Mouse (Mus musculus) MEL (cell line): ENCODE results near the gene Cenpa. TPM values are rescaled to one million over a fixed set of nuclear protein-coding genes. Genes with fewer than 3 reads are reported as not detected.

Experiments used
- DNase-seq: peaks from one replicate; pipeline ENCODE4 v3.0.0; 2011; ENCODE audit warnings: low read depth, low spot score
- H3K27ac ChIP-seq: 2 replicates; pipeline ENCODE4 v1.5.1; 2012; ENCODE audit warnings: low read depth, mild to moderate bottlenecking, control low read depth, low read length, moderate library complexity; ENCODE audit not compliant: control insufficient read depth
- H3K27me3 ChIP-seq, 2 experiments: fragments of 150-350 bp in 1 of 2; sonication (generic) in 1 of 2; 2 replicates each; pipeline ENCODE4 v1.6.1; 2012; ENCODE audit warnings: low read length in 2 of 2, mild to moderate bottlenecking in 2 of 2, improper control_type of control experiment in 1 of 2, moderate library complexity in 1 of 2; ENCODE audit not compliant: insufficient read depth in 2 of 2, control insufficient read depth in 1 of 2
- H3K36me3 ChIP-seq, 2 experiments: 2 replicates each; pipeline ENCODE4 v1.6.1; 2012 to 2014; ENCODE audit warnings: low read length in 2 of 2, improper control_type of control experiment in 1 of 2, inconsistent platforms in 1 of 2, mild to moderate bottlenecking in 1 of 2; ENCODE audit not compliant: insufficient read depth in 2 of 2, control insufficient read depth in 1 of 2
- H3K4me1 ChIP-seq, 2 experiments: fragments of 150-350 bp in 1 of 2; sonication (generic) in 1 of 2; 2 replicates each; pipeline ENCODE4 v1.6.1; 2012; ENCODE audit warnings: low read length in 2 of 2, improper control_type of control experiment in 1 of 2, mild to moderate bottlenecking in 1 of 2; ENCODE audit not compliant: insufficient read depth in 2 of 2, control insufficient read depth in 1 of 2
- H3K4me3 ChIP-seq, 2 experiments: fragments of 150-350 bp in 1 of 2; sonication (generic) in 1 of 2; 2 replicates each; pipeline ENCODE4 v1.5.1; 2012; ENCODE audit warnings: low read depth in 2 of 2, low read length in 2 of 2, mild to moderate bottlenecking in 2 of 2, moderate library complexity in 2 of 2, control low read depth in 1 of 2, improper control_type of control experiment in 1 of 2; ENCODE audit not compliant: control insufficient read depth in 1 of 2, insufficient read depth in 1 of 2
- H3K79me2 ChIP-seq: 2 replicates; pipeline ENCODE4 v1.6.1; 2012; ENCODE audit warnings: mild to moderate bottlenecking, low read length, moderate library complexity; ENCODE audit not compliant: control insufficient read depth, poor library complexity, insufficient read depth
- H3K9ac ChIP-seq: 2 replicates; pipeline ENCODE4 v1.6.1; 2012; ENCODE audit warnings: low read depth, mild to moderate bottlenecking, control low read depth, low read length, moderate library complexity; ENCODE audit not compliant: control insufficient read depth, poor library complexity, severe bottlenecking
- H3K9me3 ChIP-seq: fragments of 150-350 bp; sonication (generic); replicated peaks from 2 replicates; pipeline ENCODE4 v1.6.1; 2012; ENCODE audit warnings: mild to moderate bottlenecking, low read length, improper control_type of control experiment, moderate library complexity; ENCODE audit not compliant: insufficient read depth
- CHD2 ChIP-seq: IDR thresholded peaks from 2 replicates; pipeline ENCODE4 v1.6.1; 2011; ENCODE audit warnings: low read length, improper control_type of control experiment
- CTCF ChIP-seq, 3 experiments: IDR thresholded peaks in 2 of 3; conservative IDR thresholded peaks in 1 of 3; 2 replicates each; pipeline ENCODE4 v1.5.1; 2011 to 2012; ENCODE audit warnings: low read length in 3 of 3, low read depth in 2 of 3, mild to moderate bottlenecking in 2 of 3, improper control_type of control experiment in 1 of 3, inconsistent platforms in 1 of 3, mixed read lengths in 1 of 3, moderate library complexity in 1 of 3; ENCODE audit not compliant: control insufficient read depth in 1 of 3, insufficient read depth in 1 of 3, poor library complexity in 1 of 3, severe bottlenecking in 1 of 3
- GATA1 ChIP-seq: IDR thresholded peaks from 2 replicates; pipeline ENCODE4 v1.6.1; 2011; ENCODE audit warnings: low read depth, low read length, improper control_type of control experiment
- MAZ ChIP-seq: IDR thresholded peaks from 2 replicates; pipeline ENCODE4 v1.6.1; 2012; ENCODE audit warnings: low read depth, mild to moderate bottlenecking, inconsistent platforms, low read length, improper control_type of control experiment
- MEF2A ChIP-seq: IDR thresholded peaks from 2 replicates; pipeline ENCODE4 v1.6.1; 2014; ENCODE audit warnings: low read depth, mild to moderate bottlenecking, inconsistent platforms, low read length, improper control_type of control experiment; ENCODE audit not compliant: poor library complexity, insufficient replicate concordance, severe bottlenecking; ENCODE audit errors: extremely low read depth
- NRF1 ChIP-seq: IDR thresholded peaks from 2 replicates; pipeline ENCODE4 v1.6.1; 2014; ENCODE audit warnings: low read depth, mild to moderate bottlenecking, inconsistent platforms, low read length, improper control_type of control experiment, moderate library complexity; ENCODE audit not compliant: poor library complexity, insufficient read depth, severe bottlenecking
- RCOR1 ChIP-seq: IDR thresholded peaks from 2 replicates; pipeline ENCODE4 v1.6.1; 2012; ENCODE audit warnings: low read depth, mild to moderate bottlenecking, inconsistent platforms, low read length, improper control_type of control experiment
- TAL1 ChIP-seq: IDR thresholded peaks from 2 replicates; pipeline ENCODE4 v1.6.1; 2012; ENCODE audit warnings: mild to moderate bottlenecking, inconsistent platforms, low read length, moderate library complexity, mixed read lengths
- USF2 ChIP-seq, 2 experiments: IDR thresholded peaks; 2 replicates each; pipeline ENCODE4 v1.6.1; 2011 to 2012; ENCODE audit warnings: improper control_type of control experiment in 2 of 2, low read length in 2 of 2, borderline replicate concordance in 1 of 2, inconsistent platforms in 1 of 2, low read depth in 1 of 2, mild to moderate bottlenecking in 1 of 2; ENCODE audit not compliant: insufficient read depth in 1 of 2
- polyA plus RNA-seq, 2 experiments: library from polyadenylated mRNA; stranded (reverse) in 1 of 2; unstranded in 1 of 2; fragments of >175 nt in 1 of 2; fragments of >200 nt in 1 of 2; gene quantifications; 2 replicates each; pipeline versions ENCODE4 v1.2.1 to v1.2.4; 2012; ENCODE audit warnings: low replicate concordance in 2 of 2, low read depth in 1 of 2; ENCODE audit not compliant: insufficient read length in 2 of 2, insufficient read depth in 1 of 2, missing spikeins in 1 of 2
- total RNA-seq: library from RNA; depleted of rRNA; stranded (reverse); fragments of 300-350 nt; gene quantifications from 2 replicates; pipeline ENCODE4 v1.2.3, GENCODE M21; 2012

Cenpa gene
- total and polyA plus RNA-seq, 3 experiments, result 100 to 566 (median 341) TPM

- Histone ChIP-seq H3K4me1 (peaks cover 6 to 9% of the 10 kb centered on the region in 2 experiments), H3K4me3 (no peak overlapping the region), H3K27ac (no peak overlapping the region), H3K27me3 (no peaks in the 10 kb centered on the region), H3K9ac (no peak overlapping the region), H3K9me3 (no peaks in the 10 kb centered on the region), H3K79me2 (peaks cover 8% of the 10 kb centered on the region), H3K36me3 (peaks cover 0 to 8% of the 10 kb centered on the region in 2 experiments; a peak in 2 of 4 replicates)
- DNase-seq, result peak; percentile 27
- TF ChIP-seq MAZ (no peak), TAL1 (peak; percentile 29; the same call in 1 of the 2 replicates)
Observed at GRCm38 (mm10) chr5:30650756-30651155, 15.8 kb upstream of the Cenpa start.

GRCm38 (mm10) chr5:30651554-30651953 lies 15.0 kb upstream of the Cenpa start:
- TF ChIP-seq MEF2A, result no peak
- TF ChIP-seq USF2 (IDR thresholded peaks at IDR 0.05; ENCODE audit: borderline replicate concordance in 1 of 2, insufficient read depth in 1 of 2, low read depth in 1 of 2, low read length in 2 of 2), result no peak
- Histone ChIP-seq H3K4me1 (peaks cover 6 to 9% of the 10 kb centered on the region in 2 experiments), H3K79me2 (peaks cover 8% of the 10 kb centered on the region), H3K9me3 (no peaks in the 10 kb centered on the region), H3K9ac (no peak overlapping the region), H3K27me3 (no peaks in the 10 kb centered on the region), H3K36me3 (peaks cover 0 to 8% of the 10 kb centered on the region in 2 experiments; a peak in 2 of 4 replicates), H3K4me3 (no peak overlapping the region), H3K27ac (no peak overlapping the region)
- DNase-seq, result no peak

DNA sequence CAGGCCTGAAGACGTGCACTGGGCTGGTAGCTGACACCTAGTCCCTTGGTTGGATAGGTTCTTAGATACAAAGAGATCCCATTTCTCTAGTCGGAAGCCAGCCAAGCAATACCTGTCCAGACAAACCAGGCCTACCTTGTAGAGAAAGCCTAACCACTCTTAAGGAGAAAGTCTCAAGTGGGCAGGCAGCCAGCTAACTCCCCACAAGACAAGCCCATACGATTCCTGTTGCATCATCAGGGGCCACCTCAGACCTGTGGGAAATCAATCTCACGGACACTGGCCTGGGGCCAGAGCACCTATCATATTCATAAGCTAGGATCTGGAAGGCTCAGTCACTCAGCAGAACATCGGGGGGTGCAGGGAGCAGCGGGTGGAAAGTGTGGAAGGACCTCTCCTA lies 13.3 kb upstream of the Cenpa start:
- no peak for TF ChIP-seq RCOR1
- no peak for TF ChIP-seq CHD2
- no peak for TF ChIP-seq GATA1
- TF ChIP-seq NRF1, result no peak
- Histone ChIP-seq H3K9me3 (no peaks in the 10 kb centered on the region), H3K4me3 (no peak overlapping the region), H3K9ac (no peak overlapping the region), H3K4me1 (peaks cover 0 to 9% of the 10 kb centered on the region in 2 experiments; a peak in 3 of 4 replicates), H3K27ac (no peak overlapping the region), H3K79me2 (peaks cover 4% of the 10 kb centered on the region), H3K36me3 (peaks cover 0 to 5% of the 10 kb centered on the region in 2 experiments; a peak in 2 of 4 replicates), H3K27me3 (no peaks in the 10 kb centered on the region)
- DNase-seq, result no peak

DNA sequence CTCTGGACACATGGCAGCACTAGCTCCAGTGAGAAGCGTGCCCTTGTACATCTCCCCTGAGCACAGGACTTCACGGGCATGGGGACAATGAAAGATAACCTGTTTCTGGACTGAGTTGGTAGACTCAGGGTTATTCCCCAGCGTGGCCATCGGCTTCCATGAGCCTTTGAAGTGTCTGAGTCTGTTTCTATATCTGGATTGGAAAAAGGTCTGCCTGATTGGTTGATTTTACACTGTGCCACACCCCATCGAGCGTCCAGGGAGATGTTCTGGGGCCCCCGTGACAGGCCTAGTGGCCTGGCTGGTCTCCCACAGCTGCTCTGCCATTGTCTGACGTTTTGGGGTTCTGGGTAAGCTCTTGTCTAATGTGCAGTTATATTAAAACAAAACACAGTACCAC lies 11.5 kb upstream of the Cenpa start:
- no peaks in the 10 kb centered on the region for H3K4me1 ChIP-seq
- DNase-seq, result no peak

More for the DNA sequence above, 11.5 kb upstream of the Cenpa start:
- H3K36me3 ChIP-seq, result no peaks in the 10 kb centered on the region
- no peaks in the 10 kb centered on the region for H3K9me3 ChIP-seq
- H3K4me3 ChIP-seq, result no peak overlapping the region
- H3K27ac ChIP-seq, result no peak overlapping the region
- no peak for TF ChIP-seq CTCF (IDR thresholded peaks at IDR 0.05 in 2 of 3, conservative IDR thresholded peaks at IDR 0.05 in 1 of 3; ENCODE audit: control insufficient read depth in 1 of 3, insufficient read depth in 1 of 3, low read depth in 2 of 3, low read length in 3 of 3, poor library complexity in 1 of 3, severe bottlenecking in 1 of 3)
- TF ChIP-seq, all 39 proteins: peak for 0
- Histone ChIP-seq H3K27me3 (no peaks in the 10 kb centered on the region), H3K79me2 (no peaks in the 10 kb centered on the region), H3K9ac (no peak overlapping the region)
